Mouse (Mus musculus): Measurements from ENCODE around the gene Gm42674. TPM values are rescaled to one million over a fixed set of nuclear protein-coding genes. Genes with fewer than 3 reads are reported as not detected.
A peak's percentile ranks its signal among the peaks of the same experiment; 100 is the strongest.

Gm42674 gene
- polyA plus RNA-seq, 1 experiment from 2014 or later, result not detected

DNA sequence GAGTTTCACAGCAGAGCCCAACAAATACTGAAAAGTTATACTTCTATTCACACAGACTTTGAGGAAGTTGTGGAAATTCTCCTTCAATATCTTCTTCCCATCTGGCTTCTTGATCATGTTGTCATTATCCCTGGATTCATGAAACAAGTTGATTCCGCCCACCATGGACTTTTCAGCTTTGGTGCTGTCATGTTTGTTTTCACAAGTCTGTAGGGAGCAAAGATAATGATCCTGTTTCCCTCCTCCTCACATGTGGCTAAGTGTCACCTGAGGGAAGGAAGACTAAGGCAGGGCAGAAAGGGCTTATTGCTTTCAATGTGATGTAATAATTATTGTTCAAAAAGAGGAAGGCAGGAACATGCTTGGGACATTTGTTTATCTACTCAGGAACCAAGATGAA is 45.6 kb downstream of the Gm42674 start:
- no peaks in the 10 kb centered on the region for H3K4me1 ChIP-seq (ENCODE audit: insufficient read depth)
- no peak overlapping the region for H3K27ac ChIP-seq (ENCODE audit: low read depth)
- no peaks in the 10 kb centered on the region for H3K9me3 ChIP-seq (ENCODE audit: low read length)
- TF ChIP-seq EP300 (IDR thresholded peaks at IDR 0.05; ENCODE audit: low read depth), result no peak
- no peaks in the 10 kb centered on the region for H3K27me3 ChIP-seq (ENCODE audit: insufficient read depth, low read length)
- DNase-seq (peak; percentile 2), ATAC-seq (no peak)
- H3K4me3 ChIP-seq (ENCODE audit: low read depth, low read length), result no peak overlapping the region
- H3K4me2 ChIP-seq (ENCODE audit: low read depth, low read length), result no peak overlapping the region
- no peaks in the 10 kb centered on the region for H3K36me3 ChIP-seq (replicated peaks; ENCODE audit: insufficient read depth, low read length)
- 82% methylated on average over 1 of the region's 1 CpGs for WGBS (ENCODE audit: insufficient replicate concordance)
- no peak overlapping the region for H3K9ac ChIP-seq (replicated peaks)

- Histone ChIP-seq H3K27ac (ENCODE audit: low read depth) (no peak overlapping the region), H3K9ac (replicated peaks) (no peak overlapping the region), H3K36me3 (replicated peaks; ENCODE audit: insufficient read depth, low read length) (no peaks in the 10 kb centered on the region), H3K27me3 (ENCODE audit: insufficient read depth, low read length) (no peaks in the 10 kb centered on the region), H3K4me2 (ENCODE audit: low read depth, low read length) (no peak overlapping the region), H3K4me3 (ENCODE audit: low read depth, low read length) (no peak overlapping the region), H3K9me3 (ENCODE audit: low read length) (no peaks in the 10 kb centered on the region), H3K4me1 (ENCODE audit: insufficient read depth) (no peaks in the 10 kb centered on the region)
- TF ChIP-seq CTCF (IDR thresholded peaks at IDR 0.05; ENCODE audit: low read depth) (no peak), EP300 (IDR thresholded peaks at IDR 0.05; ENCODE audit: low read depth) (no peak)
- ATAC-seq (no peak), DNase-seq (no peak)
Measured at GRCm38 (mm10) chr3:90648981-90649380, 47.3 kb downstream of the Gm42674 start.

GRCm38 (mm10) chr3:90649832-90650231 is 48.1 kb downstream of the Gm42674 start:
- Histone ChIP-seq H3K4me1 (ENCODE audit: insufficient read depth) (no peaks in the 10 kb centered on the region), H3K9me3 (ENCODE audit: low read length) (no peaks in the 10 kb centered on the region), H3K9ac (replicated peaks) (no peak overlapping the region), H3K27ac (ENCODE audit: low read depth) (no peak overlapping the region), H3K4me3 (ENCODE audit: low read depth, low read length) (no peak overlapping the region), H3K27me3 (ENCODE audit: insufficient read depth, low read length) (no peaks in the 10 kb centered on the region), H3K4me2 (ENCODE audit: low read depth, low read length) (no peak overlapping the region), H3K36me3 (replicated peaks; ENCODE audit: insufficient read depth, low read length) (no peaks in the 10 kb centered on the region)
- no peak for TF ChIP-seq EP300 (IDR thresholded peaks at IDR 0.05; ENCODE audit: low read depth)
- no peak for DNase-seq
- 72% methylated on average over 2 of the region's 2 CpGs for WGBS (ENCODE audit: insufficient replicate concordance)
- no peak for ATAC-seq

DNA sequence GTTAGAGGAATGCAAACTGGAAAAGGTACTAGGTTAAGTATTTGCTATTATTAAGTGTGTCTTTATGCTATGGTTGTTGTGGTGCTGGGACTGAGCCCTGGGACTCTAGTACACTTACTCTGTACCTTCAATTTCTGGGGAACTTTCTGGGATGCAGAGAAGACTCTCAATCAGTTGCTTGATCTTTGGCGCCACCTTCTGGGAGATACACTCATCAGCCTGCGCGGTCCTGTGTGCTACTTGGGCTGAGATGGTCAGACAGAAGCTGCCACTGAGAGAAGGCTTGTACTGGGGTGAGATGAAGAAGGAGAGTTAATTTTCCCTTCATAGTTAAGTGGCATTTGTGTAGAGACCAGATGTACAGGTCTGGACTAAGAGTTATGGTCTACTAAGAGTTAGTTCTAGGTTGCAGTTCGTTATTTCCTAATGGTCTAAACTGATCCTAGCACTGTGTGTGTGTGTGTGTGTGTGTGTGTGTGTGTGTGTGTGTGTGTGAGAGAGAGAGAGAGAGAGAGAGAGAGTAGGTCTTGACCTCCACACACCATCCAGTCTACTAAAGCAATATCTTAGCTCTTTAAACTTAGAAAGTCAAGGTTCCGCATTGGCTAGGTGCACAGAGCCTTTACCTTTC is 51.3 kb downstream of the Gm42674 start:
- Histone ChIP-seq H3K9ac (replicated peaks) (no peak overlapping the region), H3K27ac (ENCODE audit: low read depth) (no peak overlapping the region), H3K36me3 (replicated peaks; ENCODE audit: insufficient read depth, low read length) (no peaks in the 10 kb centered on the region), H3K4me1 (ENCODE audit: insufficient read depth) (no peaks in the 10 kb centered on the region), H3K4me3 (ENCODE audit: low read depth, low read length) (no peak overlapping the region), H3K27me3 (ENCODE audit: insufficient read depth, low read length) (no peaks in the 10 kb centered on the region), H3K4me2 (ENCODE audit: low read depth, low read length) (no peak overlapping the region), H3K9me3 (ENCODE audit: low read length) (no peaks in the 10 kb centered on the region)
- TF ChIP-seq CTCF (IDR thresholded peaks at IDR 0.05; ENCODE audit: low read depth) (peak; percentile 79), EP300 (IDR thresholded peaks at IDR 0.05; ENCODE audit: low read depth) (no peak)
- DNase-seq (peak; percentile 62), ATAC-seq (no peak; the same call in 1 of the 2 replicates)
- WGBS (ENCODE audit: insufficient replicate concordance), result 37% methylated on average over 5 of the region's 5 CpGs

GRCm38 (mm10) chr3:90653717-90654116 is 52.0 kb downstream of the Gm42674 start, which contains the start of gene S100a7a:
Gene S100a7a, plus strand, starts transcription at chr3:90654017.
- H3K36me3 ChIP-seq (replicated peaks; ENCODE audit: insufficient read depth, low read length), result no peaks in the 10 kb centered on the region
- H3K4me2 ChIP-seq (ENCODE audit: low read depth, low read length), result no peak within 1 kb of the TSS
- H3K27me3 ChIP-seq (ENCODE audit: insufficient read depth, low read length), result no peaks in the 10 kb centered on the region
- ATAC-seq, result no peak
- no peak within 1 kb of the TSS for H3K4me3 ChIP-seq (ENCODE audit: low read depth, low read length)
- no peaks in the 10 kb centered on the region for H3K9me3 ChIP-seq (ENCODE audit: low read length)
- DNase-seq, result peak; percentile 2
- no peaks in the 10 kb centered on the region for H3K4me1 ChIP-seq (ENCODE audit: insufficient read depth)
- TF ChIP-seq EP300 (IDR thresholded peaks at IDR 0.05; ENCODE audit: low read depth) (no peak), CTCF (IDR thresholded peaks at IDR 0.05; ENCODE audit: low read depth) (no peak)
- no peak within 1 kb of the TSS for H3K27ac ChIP-seq (ENCODE audit: low read depth)
- H3K9ac ChIP-seq (replicated peaks), result no peak within 1 kb of the TSS

Other genes with a start within 250 kb of the Gm42674 start
- gene Slc27a3, start 212.0 kb upstream of the Gm42674 start, polyA plus RNA-seq (2015; fragmentation: Nextera tagmentation; extraction: Ambion mirVana), result 0.58 and 0.69 TPM in 2 replicates
- gene Ints3, start 168.3 kb upstream of the Gm42674 start, polyA plus RNA-seq (2015; fragmentation: Nextera tagmentation; extraction: Ambion mirVana), result 4.0 and 4.6 TPM in 2 replicates
- 5.9 and 6.2 TPM in 2 replicates for gene Npr1, start 136.0 kb upstream of the Gm42674 start, polyA plus RNA-seq (2015; fragmentation: Nextera tagmentation; extraction: Ambion mirVana)
- 23.1 and 27.6 TPM in 2 replicates for gene Ilf2, start 125.8 kb upstream of the Gm42674 start, polyA plus RNA-seq (2015; fragmentation: Nextera tagmentation; extraction: Ambion mirVana)
- 23.6 and 24.2 TPM in 2 replicates for gene Snapin, start 110.9 kb upstream of the Gm42674 start, polyA plus RNA-seq (2015; fragmentation: Nextera tagmentation; extraction: Ambion mirVana)
- gene Chtop, start 92.4 kb upstream of the Gm42674 start, polyA plus RNA-seq (2015; fragmentation: Nextera tagmentation; extraction: Ambion mirVana), result 39.9 and 42.9 TPM in 2 replicates
- 116 and 118 TPM in 2 replicates for gene S100a1, start 87.5 kb upstream of the Gm42674 start, polyA plus RNA-seq (2015; fragmentation: Nextera tagmentation; extraction: Ambion mirVana)
- 35.5 and 36.1 TPM in 2 replicates for gene S100a13, start 87.5 kb upstream of the Gm42674 start, polyA plus RNA-seq (2015; fragmentation: Nextera tagmentation; extraction: Ambion mirVana)
- gene S100a14, start 75.0 kb upstream of the Gm42674 start, polyA plus RNA-seq (2015; fragmentation: Nextera tagmentation; extraction: Ambion mirVana), result 0.09 TPM in 1 of 2 replicates, not detected in the other
- gene S100a16, start 64.7 kb upstream of the Gm42674 start, polyA plus RNA-seq (2015; fragmentation: Nextera tagmentation; extraction: Ambion mirVana), result 41.3 and 43.5 TPM in 2 replicates
- gene S100a3, start 41.3 kb upstream of the Gm42674 start, polyA plus RNA-seq (2015; fragmentation: Nextera tagmentation; extraction: Ambion mirVana), result not detected in 2 replicates
- gene S100a2, start 11.7 kb upstream of the Gm42674 start, polyA plus RNA-seq (2015; fragmentation: Nextera tagmentation; extraction: Ambion mirVana), result not detected in 2 replicates
- 4.0 and 4.6 TPM in 2 replicates for gene S100a4, start 1.9 kb downstream of the Gm42674 start, polyA plus RNA-seq (2015; fragmentation: Nextera tagmentation; extraction: Ambion mirVana)
- gene S100a5, start 6.6 kb downstream of the Gm42674 start, polyA plus RNA-seq (2015; fragmentation: Nextera tagmentation; extraction: Ambion mirVana), result not detected in 2 replicates
- gene S100a6, start 11.0 kb downstream of the Gm42674 start, polyA plus RNA-seq (2015; fragmentation: Nextera tagmentation; extraction: Ambion mirVana), result 49.1 and 55.6 TPM in 2 replicates
- gene S100a7a, start 52.1 kb downstream of the Gm42674 start, polyA plus RNA-seq (2015; fragmentation: Nextera tagmentation; extraction: Ambion mirVana), result not detected in 2 replicates
- 3,883 and 4,059 TPM in 2 replicates for gene S100a8, start 67.1 kb downstream of the Gm42674 start, polyA plus RNA-seq (2015; fragmentation: Nextera tagmentation; extraction: Ambion mirVana)
- 2,494 and 2,662 TPM in 2 replicates for gene S100a9, start 93.8 kb downstream of the Gm42674 start, polyA plus RNA-seq (2015; fragmentation: Nextera tagmentation; extraction: Ambion mirVana)
- gene Pglyrp4, start 125.0 kb downstream of the Gm42674 start, polyA plus RNA-seq (2015; fragmentation: Nextera tagmentation; extraction: Ambion mirVana), result not detected in 2 replicates
- not detected in 2 replicates for gene Gm5849, start 176.0 kb downstream of the Gm42674 start, polyA plus RNA-seq (2015; fragmentation: Nextera tagmentation; extraction: Ambion mirVana)